Mouse (Mus musculus): ENCODE results near the gene Ncor2. TPM values are rescaled to one million over a fixed set of nuclear protein-coding genes. Genes with fewer than 3 reads are reported as not detected.

Ncor2 gene
- polyA plus RNA-seq, 1 experiment from 2014 or later = 23.3 TPM

- Histone ChIP-seq H3K4me3 (ENCODE audit: low read length) (no peak overlapping the region), H3K9ac (ENCODE audit: low read depth, low read length) (no peak overlapping the region), H3K36me3 (ENCODE audit: control insufficient read depth, insufficient read depth, low read length) (peaks cover 22% of the 10 kb centered on the region), H3K27me3 (replicated peaks; ENCODE audit: control insufficient read depth, insufficient read depth, low read length) (no peaks in the 10 kb centered on the region), H3K9me3 (ENCODE audit: control insufficient read depth, low read length) (no peaks in the 10 kb centered on the region), H3K27ac (ENCODE audit: low read depth, low read length) (no peak overlapping the region), H3K4me2 (ENCODE audit: low read length) (no peak overlapping the region), H3K4me1 (ENCODE audit: control insufficient read depth, insufficient read depth, low read depth, low read length) (peaks cover 39% of the 10 kb centered on the region)
- no peak for ATAC-seq
- WGBS = 85% methylated on average over 14 of the region's 14 CpGs
These were observed 111.3 kb downstream of the Ncor2 start for GRCm38 (mm10) chr5:125067673-125068072.

GRCm38 (mm10) chr5:125066479-125067471, 112.2 kb downstream of the Ncor2 start:
- no peaks in the 10 kb centered on the region for H3K9me3 ChIP-seq (ENCODE audit: control insufficient read depth, low read length)
- H3K36me3 ChIP-seq (ENCODE audit: control insufficient read depth, insufficient read depth, low read length) = peaks cover 22% of the 10 kb centered on the region
- no peak overlapping the region for H3K4me2 ChIP-seq (ENCODE audit: low read length)
- H3K4me1 ChIP-seq (ENCODE audit: control insufficient read depth, insufficient read depth, low read depth, low read length) = peaks cover 40% of the 10 kb centered on the region
- H3K9ac ChIP-seq (ENCODE audit: low read depth, low read length) = no peak overlapping the region
- 91% methylated on average over 13 of the region's 13 CpGs for WGBS
- H3K27me3 ChIP-seq (replicated peaks; ENCODE audit: control insufficient read depth, insufficient read depth, low read length) = no peaks in the 10 kb centered on the region
- H3K4me3 ChIP-seq (ENCODE audit: low read length) = no peak overlapping the region
- H3K27ac ChIP-seq (ENCODE audit: low read depth, low read length) = no peak overlapping the region
- no peak for ATAC-seq

GRCm38 (mm10) chr5:125063015-125063414, 116.0 kb downstream of the Ncor2 start:
- 32% methylated on average over 17 of the region's 17 CpGs for WGBS
- H3K36me3 ChIP-seq (ENCODE audit: control insufficient read depth, insufficient read depth, low read length) = peaks cover 19% of the 10 kb centered on the region
- peak overlapping the region; percentile 75 for H3K27ac ChIP-seq (ENCODE audit: low read depth, low read length)
- H3K4me3 ChIP-seq (ENCODE audit: low read length) = no peak overlapping the region
- H3K4me1 ChIP-seq (ENCODE audit: control insufficient read depth, insufficient read depth, low read depth, low read length) = peaks cover 26% of the 10 kb centered on the region
- peak overlapping the region; percentile 7 for H3K4me2 ChIP-seq (ENCODE audit: low read length)
- H3K9me3 ChIP-seq (ENCODE audit: control insufficient read depth, low read length) = no peaks in the 10 kb centered on the region
- peak; percentile 27; the same call in 1 of the 2 replicates for ATAC-seq
- H3K27me3 ChIP-seq (replicated peaks; ENCODE audit: control insufficient read depth, insufficient read depth, low read length) = no peaks in the 10 kb centered on the region
- peak overlapping the region; percentile 29 for H3K9ac ChIP-seq (ENCODE audit: low read depth, low read length)

DNA sequence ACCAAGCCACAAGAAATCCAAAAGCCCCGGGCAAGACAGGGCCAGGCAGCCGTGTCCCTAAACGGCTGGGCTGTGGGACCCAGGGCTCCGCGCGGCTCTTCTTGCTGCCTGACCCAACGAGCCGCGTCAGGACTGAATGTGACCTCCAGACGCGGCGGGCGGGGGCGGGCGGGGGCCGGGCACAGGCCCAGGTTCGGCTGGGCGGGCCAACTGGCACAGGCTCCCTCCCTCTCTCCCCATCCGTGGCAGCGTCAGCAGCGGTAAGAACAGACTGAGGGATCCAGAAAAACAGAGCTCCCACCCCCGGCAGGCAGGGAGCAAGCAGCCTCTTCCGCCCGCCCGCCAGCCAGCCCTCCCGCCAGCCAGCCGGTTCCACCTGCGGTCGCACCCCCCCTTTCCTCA, 120.8 kb downstream of the Ncor2 start:
- Histone ChIP-seq H3K9ac (ENCODE audit: low read depth, low read length) (peak overlapping the region; percentile 63), H3K27ac (ENCODE audit: low read depth, low read length) (peak overlapping the region; percentile 70), H3K4me1 (ENCODE audit: control insufficient read depth, insufficient read depth, low read depth, low read length) (peaks cover 43% of the 10 kb centered on the region), H3K4me2 (ENCODE audit: low read length) (peak overlapping the region; percentile 68), H3K36me3 (ENCODE audit: control insufficient read depth, insufficient read depth, low read length) (peaks cover 4% of the 10 kb centered on the region; the same call in 1 of the 2 replicates), H3K9me3 (ENCODE audit: control insufficient read depth, low read length) (no peaks in the 10 kb centered on the region), H3K27me3 (replicated peaks; ENCODE audit: control insufficient read depth, insufficient read depth, low read length) (no peaks in the 10 kb centered on the region), H3K4me3 (ENCODE audit: low read length) (peak overlapping the region; percentile 35)
- ATAC-seq = peak; percentile 71
- 2% methylated on average over 20 of the region's 29 CpGs for WGBS

- H3K4me3 ChIP-seq (ENCODE audit: low read length) = peak overlapping the region; percentile 35
- H3K36me3 ChIP-seq (ENCODE audit: control insufficient read depth, insufficient read depth, low read length) = peaks cover 4% of the 10 kb centered on the region; the same call in 1 of the 2 replicates
- peaks cover 42% of the 10 kb centered on the region for H3K4me1 ChIP-seq (ENCODE audit: control insufficient read depth, insufficient read depth, low read depth, low read length)
- ATAC-seq = peak; percentile 15; the same call in 1 of the 2 replicates
- H3K9ac ChIP-seq (ENCODE audit: low read depth, low read length) = peak overlapping the region; percentile 63
- whole genome bisulfite sequencing = 12% methylated on average over 29 of the region's 29 CpGs
- H3K27ac ChIP-seq (ENCODE audit: low read depth, low read length) = peak overlapping the region; percentile 70
- no peaks in the 10 kb centered on the region for H3K27me3 ChIP-seq (replicated peaks; ENCODE audit: control insufficient read depth, insufficient read depth, low read length)
- H3K9me3 ChIP-seq (ENCODE audit: control insufficient read depth, low read length) = no peaks in the 10 kb centered on the region
- peak overlapping the region; percentile 68 for H3K4me2 ChIP-seq (ENCODE audit: low read length)
These were observed 121.3 kb downstream of the Ncor2 start for GRCm38 (mm10) chr5:125057555-125058266.

- no peak overlapping the region for H3K4me3 ChIP-seq (ENCODE audit: low read length)
- H3K27me3 ChIP-seq (replicated peaks; ENCODE audit: control insufficient read depth, insufficient read depth, low read length) = no peaks in the 10 kb centered on the region
- H3K9ac ChIP-seq (ENCODE audit: low read depth, low read length) = peak overlapping the region; percentile 63
- peaks cover 4% of the 10 kb centered on the region; the same call in 1 of the 2 replicates for H3K36me3 ChIP-seq (ENCODE audit: control insufficient read depth, insufficient read depth, low read length)
- peaks cover 41% of the 10 kb centered on the region for H3K4me1 ChIP-seq (ENCODE audit: control insufficient read depth, insufficient read depth, low read depth, low read length)
- no peaks in the 10 kb centered on the region for H3K9me3 ChIP-seq (ENCODE audit: control insufficient read depth, low read length)
- peak overlapping the region; percentile 70 for H3K27ac ChIP-seq (ENCODE audit: low read depth, low read length)
- peak overlapping the region; percentile 68 for H3K4me2 ChIP-seq (ENCODE audit: low read length)
- WGBS = 8% methylated on average over 19 of the region's 19 CpGs
- ATAC-seq = no peak
These were observed 122.1 kb downstream of the Ncor2 start for GRCm38 (mm10) chr5:125056696-125057554.

DNA sequence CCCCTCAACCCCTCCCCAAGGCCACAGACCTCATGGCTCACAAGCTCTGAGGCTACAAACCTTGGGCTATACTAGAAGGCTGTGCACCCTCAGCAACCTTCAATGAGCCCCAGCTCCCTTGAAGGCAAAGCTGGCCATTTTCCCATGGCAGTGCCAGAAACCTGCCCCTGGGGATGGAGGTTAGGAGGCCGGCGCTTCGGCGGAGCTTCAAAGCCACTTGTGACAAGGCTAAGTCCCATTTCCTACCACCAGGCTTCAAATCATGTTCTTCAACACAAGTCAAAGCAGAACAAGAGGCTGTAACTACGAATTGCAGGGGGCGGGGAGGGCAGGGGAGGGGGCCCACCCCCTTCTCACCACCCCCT, 122.7 kb downstream of the Ncor2 start:
- peaks cover 41% of the 10 kb centered on the region for H3K4me1 ChIP-seq (ENCODE audit: control insufficient read depth, insufficient read depth, low read depth, low read length)
- H3K27me3 ChIP-seq (replicated peaks; ENCODE audit: control insufficient read depth, insufficient read depth, low read length) = no peaks in the 10 kb centered on the region
- H3K4me2 ChIP-seq (ENCODE audit: low read length) = peak overlapping the region; percentile 68
- peak overlapping the region; percentile 12; the same call in 1 of the 2 replicates for H3K9ac ChIP-seq (ENCODE audit: low read depth, low read length)
- 3% methylated on average over 6 of the region's 6 CpGs for WGBS
- H3K27ac ChIP-seq (ENCODE audit: low read depth, low read length) = peak overlapping the region; percentile 10; the same call in 1 of the 2 replicates
- peaks cover 4% of the 10 kb centered on the region; the same call in 1 of the 2 replicates for H3K36me3 ChIP-seq (ENCODE audit: control insufficient read depth, insufficient read depth, low read length)
- H3K9me3 ChIP-seq (ENCODE audit: control insufficient read depth, low read length) = no peaks in the 10 kb centered on the region
- no peak for ATAC-seq
- H3K4me3 ChIP-seq (ENCODE audit: low read length) = no peak overlapping the region

DNA sequence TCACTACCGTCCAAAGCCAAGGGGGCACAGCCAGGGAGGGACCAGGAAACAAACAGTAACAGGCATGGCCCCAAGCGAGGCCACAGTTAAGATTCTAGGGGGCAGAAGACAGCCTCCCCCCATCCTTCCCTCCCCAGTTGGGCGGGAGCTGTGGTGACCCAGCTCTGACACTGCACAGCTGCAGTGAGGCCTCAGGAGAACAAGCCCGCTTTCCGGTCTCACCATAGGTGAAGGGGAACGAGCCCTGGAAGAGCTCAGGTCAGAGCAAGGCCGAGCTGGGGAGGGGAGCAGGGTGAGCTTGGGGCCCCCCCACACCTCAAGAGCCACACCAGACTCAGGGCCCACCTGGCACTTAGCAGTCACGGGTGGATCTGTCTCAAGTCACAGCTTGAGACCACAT, 123.1 kb downstream of the Ncor2 start:
- Histone ChIP-seq H3K36me3 (ENCODE audit: control insufficient read depth, insufficient read depth, low read length) (peaks cover 4% of the 10 kb centered on the region; the same call in 1 of the 2 replicates), H3K27ac (ENCODE audit: low read depth, low read length) (no peak overlapping the region), H3K9ac (ENCODE audit: low read depth, low read length) (0 out of 2 replicates have a peak overlapping the region, but pooled peaks have one; percentile 12), H3K27me3 (replicated peaks; ENCODE audit: control insufficient read depth, insufficient read depth, low read length) (no peaks in the 10 kb centered on the region), H3K4me1 (ENCODE audit: control insufficient read depth, insufficient read depth, low read depth, low read length) (peaks cover 41% of the 10 kb centered on the region), H3K4me3 (ENCODE audit: low read length) (no peak overlapping the region), H3K4me2 (ENCODE audit: low read length) (no peak overlapping the region; the same call in 1 of the 2 replicates), H3K9me3 (ENCODE audit: control insufficient read depth, low read length) (no peaks in the 10 kb centered on the region)
- WGBS = 50% methylated on average over 8 of the region's 8 CpGs
- ATAC-seq = no peak

All from hindbrain, embryonic 16.5 days (tissue).